Mouse (Mus musculus) hindbrain, embryonic 11.5 days (tissue): ENCODE measurements around the gene Taf15. TPM values are rescaled to one million over a fixed set of nuclear protein-coding genes. Genes with fewer than 3 reads are reported as not detected.

Source experiments
- ATAC-seq: fragments of 200-750 bp; cut with Nextera tagmentation; 2 replicates; pipeline ENCODE4 v1.8.0; 2017; ENCODE audit warnings: mild to moderate bottlenecking, moderate TSS enrichment, moderate library complexity; ENCODE audit not compliant: low FRiP score
- DNase-seq: peaks from one replicate; pipeline ENCODE4 v3.0.0-alpha.2; 2015; ENCODE audit warnings: low spot score
- H3K27ac ChIP-seq: fragments of 300-500 bp; sonication (generic); 2 replicates; pipeline ENCODE4 v1.5.1; 2014; ENCODE audit warnings: mild to moderate bottlenecking, low read depth, low read length
- H3K27me3 ChIP-seq: fragments of 300-500 bp; sonication (generic); 2 replicates; pipeline ENCODE4 v1.6.1; 2014; ENCODE audit warnings: mild to moderate bottlenecking, low read length, moderate library complexity, mixed read lengths; ENCODE audit not compliant: control insufficient read depth, insufficient read depth
- H3K36me3 ChIP-seq: fragments of 300-500 bp; sonication (generic); 2 replicates; pipeline ENCODE4 v1.6.1; 2014; ENCODE audit warnings: mild to moderate bottlenecking, low read length, moderate library complexity, mixed read lengths; ENCODE audit not compliant: control insufficient read depth, insufficient read depth
- H3K4me1 ChIP-seq: fragments of 300-500 bp; sonication (generic); replicated peaks from 2 replicates; pipeline ENCODE4 v1.6.1; 2014; ENCODE audit warnings: low read length, mixed read lengths; ENCODE audit not compliant: control insufficient read depth, insufficient read depth
- H3K4me2 ChIP-seq: fragments of 300-500 bp; sonication (generic); replicated peaks from 2 replicates; pipeline ENCODE4 v1.6.1; 2014; ENCODE audit warnings: mild to moderate bottlenecking, low read depth, low read length
- H3K4me3 ChIP-seq: fragments of 300-500 bp; sonication (generic); 2 replicates; pipeline ENCODE4 v1.5.1; 2014; ENCODE audit warnings: low read depth, low read length
- H3K9ac ChIP-seq: fragments of 300-500 bp; sonication (generic); 2 replicates; pipeline ENCODE4 v1.6.1; 2014; ENCODE audit warnings: low read depth, low read length
- H3K9me3 ChIP-seq: fragments of 300-500 bp; sonication (generic); 2 replicates; pipeline ENCODE4 v1.6.1; 2016; ENCODE audit warnings: low read length; ENCODE audit not compliant: control insufficient read depth
- WGBS: fragments of 180-500 bp; shearing (Covaris S2); extraction: QIAGEN DNeasy Blood & Tissue Kit; methylation state at CpG from one replicate; pipeline ENCODE4 v1.1.7; 2014; 5-methylcytosine and 5-hydroxymethylcytosine counted together
- polyA plus RNA-seq: library from polyadenylated mRNA; unstranded; fragments of >200 nt; fragmentation: Nextera tagmentation; extraction: Ambion mirVana; gene quantifications from 2 replicates; pipeline ENCODE4 v1.2.1, GENCODE M21; 2014

The Taf15 gene
- polyA plus RNA-seq, 1 experiment from 2014 or later, result 26.6 TPM

GRCm38 (mm10) chr11:83441235-83441634, 31.7 kb upstream of the Taf15 start:
- Histone ChIP-seq H3K27ac (no peak overlapping the region), H3K27me3 (peaks cover 45% of the 10 kb centered on the region), H3K36me3 (no peaks in the 10 kb centered on the region), H3K9me3 (no peaks in the 10 kb centered on the region), H3K4me1 (no peaks in the 10 kb centered on the region; the same call in 1 of the 2 replicates), H3K4me2 (no peak overlapping the region), H3K4me3 (no peak overlapping the region), H3K9ac (no peak overlapping the region)
- no peak for ATAC-seq
- no peak for DNase-seq
- 37% methylated on average over 7 of the region's 7 CpGs for WGBS

GRCm38 (mm10) chr11:83442596-83443267, 30.2 kb upstream of the Taf15 start:
- peak; percentile 33; the same call in 1 of the 2 replicates for ATAC-seq
- Histone ChIP-seq H3K9me3 (no peaks in the 10 kb centered on the region), H3K27ac (no peak overlapping the region), H3K4me2 (peak overlapping the region; percentile 34), H3K4me3 (0 out of 2 replicates have a peak overlapping the region, but pooled peaks have one; percentile 17), H3K4me1 (no peaks in the 10 kb centered on the region; the same call in 1 of the 2 replicates), H3K9ac (peak overlapping the region; percentile 23; the same call in 1 of the 2 replicates), H3K36me3 (no peaks in the 10 kb centered on the region), H3K27me3 (peaks cover 46% of the 10 kb centered on the region)
- peak; percentile 90 for DNase-seq
- 10% methylated on average over 29 of the region's 29 CpGs for WGBS

GRCm38 (mm10) chr11:83443824-83444223, 29.1 kb upstream of the Taf15 start:
- Histone ChIP-seq H3K4me2 (no peak overlapping the region), H3K9me3 (no peaks in the 10 kb centered on the region), H3K4me1 (no peaks in the 10 kb centered on the region; the same call in 1 of the 2 replicates), H3K9ac (no peak overlapping the region), H3K4me3 (no peak overlapping the region), H3K27ac (no peak overlapping the region), H3K27me3 (peaks cover 46% of the 10 kb centered on the region), H3K36me3 (no peaks in the 10 kb centered on the region)
- ATAC-seq (no peak), DNase-seq (no peak)
- 8% methylated on average over 7 of the region's 7 CpGs for WGBS

GRCm38 (mm10) chr11:83445001-83445400, 27.9 kb upstream of the Taf15 start:
- no peak for DNase-seq
- H3K9ac ChIP-seq, result no peak overlapping the region
- H3K4me2 ChIP-seq, result 0 out of 2 replicates have a peak overlapping the region, but pooled peaks have one; percentile 17
- 28% methylated on average over 19 of the region's 19 CpGs for WGBS
- H3K9me3 ChIP-seq, result no peaks in the 10 kb centered on the region
- no peak overlapping the region for H3K27ac ChIP-seq
- peaks cover 46% of the 10 kb centered on the region for H3K27me3 ChIP-seq
- no peak for ATAC-seq
- H3K4me3 ChIP-seq, result no peak overlapping the region
- H3K36me3 ChIP-seq, result no peaks in the 10 kb centered on the region
- no peaks in the 10 kb centered on the region; the same call in 1 of the 2 replicates for H3K4me1 ChIP-seq

DNA sequence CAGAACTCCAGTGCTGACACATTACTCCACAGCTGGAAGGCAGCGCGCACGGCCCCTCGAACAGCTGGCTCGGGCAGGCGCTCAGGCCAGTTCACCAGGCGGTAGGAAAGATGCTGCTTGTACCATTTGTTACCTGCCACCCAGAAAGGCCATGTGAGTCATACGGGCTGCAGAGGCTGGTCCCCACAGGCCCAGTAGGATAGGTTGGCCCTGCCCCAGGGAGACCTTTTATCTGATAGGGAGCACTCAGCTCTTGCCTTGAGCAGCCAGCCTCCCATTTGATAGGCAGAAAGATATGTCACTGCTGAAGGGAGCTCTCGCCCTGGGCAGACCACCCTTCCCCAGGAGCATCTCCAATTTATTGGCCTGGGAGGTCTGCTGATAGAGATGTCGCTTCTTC, 25.3 kb upstream of the Taf15 start:
- Histone ChIP-seq H3K27me3 (peaks cover 29% of the 10 kb centered on the region), H3K27ac (no peak overlapping the region), H3K36me3 (no peaks in the 10 kb centered on the region), H3K9ac (no peak overlapping the region), H3K9me3 (no peaks in the 10 kb centered on the region), H3K4me3 (no peak overlapping the region), H3K4me1 (no peaks in the 10 kb centered on the region; the same call in 1 of the 2 replicates), H3K4me2 (no peak overlapping the region)
- ATAC-seq (no peak), DNase-seq (no peak)
- 68% methylated on average over 10 of the region's 10 CpGs for WGBS

GRCm38 (mm10) chr11:83448021-83448926, 24.6 kb upstream of the Taf15 start:
- ATAC-seq, result no peak
- Histone ChIP-seq H3K4me3 (no peak overlapping the region), H3K4me2 (no peak overlapping the region), H3K4me1 (no peaks in the 10 kb centered on the region; the same call in 1 of the 2 replicates), H3K27ac (peak overlapping the region; percentile 20; the same call in 1 of the 2 replicates), H3K9me3 (no peaks in the 10 kb centered on the region), H3K9ac (no peak overlapping the region), H3K36me3 (no peaks in the 10 kb centered on the region), H3K27me3 (peaks cover 24% of the 10 kb centered on the region)
- 35% methylated on average over 16 of the region's 16 CpGs for WGBS
- peak; percentile 38 for DNase-seq

DNA sequence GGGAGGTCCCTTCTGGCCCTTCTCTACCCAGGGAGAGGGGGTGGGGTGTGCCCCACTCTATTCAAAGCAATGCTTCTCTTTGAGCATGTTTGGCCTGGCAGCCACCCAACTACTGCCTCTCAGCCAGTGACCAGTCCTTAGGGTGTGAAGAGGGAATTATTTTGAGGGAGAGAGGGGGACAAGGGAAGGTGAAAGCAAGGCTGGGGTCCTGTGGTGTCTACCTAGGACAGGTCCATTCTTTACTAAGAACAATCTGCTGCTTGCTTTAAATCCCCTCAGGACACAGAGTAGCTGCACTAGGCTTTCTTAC, 24.0 kb upstream of the Taf15 start:
- no peak overlapping the region for H3K4me3 ChIP-seq
- no peak overlapping the region for H3K9ac ChIP-seq
- H3K4me1 ChIP-seq, result no peaks in the 10 kb centered on the region; the same call in 1 of the 2 replicates
- H3K27me3 ChIP-seq, result peaks cover 18% of the 10 kb centered on the region
- ATAC-seq, result no peak
- no peak overlapping the region for H3K4me2 ChIP-seq
- no peaks in the 10 kb centered on the region for H3K36me3 ChIP-seq
- peak; percentile 19 for DNase-seq
- no peaks in the 10 kb centered on the region for H3K9me3 ChIP-seq
- H3K27ac ChIP-seq, result peak overlapping the region; percentile 20; the same call in 1 of the 2 replicates

GRCm38 (mm10) chr11:83449298-83449697, 23.6 kb upstream of the Taf15 start:
- no peaks in the 10 kb centered on the region for H3K36me3 ChIP-seq
- no peaks in the 10 kb centered on the region for H3K9me3 ChIP-seq
- H3K4me2 ChIP-seq, result no peak overlapping the region
- H3K27me3 ChIP-seq, result peaks cover 14% of the 10 kb centered on the region
- no peak for ATAC-seq
- H3K27ac ChIP-seq, result peak overlapping the region; percentile 20; the same call in 1 of the 2 replicates
- H3K9ac ChIP-seq, result no peak overlapping the region
- 58% methylated on average over 4 of the region's 4 CpGs for WGBS
- no peaks in the 10 kb centered on the region; the same call in 1 of the 2 replicates for H3K4me1 ChIP-seq
- no peak for DNase-seq
- H3K4me3 ChIP-seq, result no peak overlapping the region
